Mouse (Mus musculus): ENCODE results near the gene Gm21983. TPM values are rescaled to one million over a fixed set of nuclear protein-coding genes. Genes with fewer than 3 reads are reported as not detected.

The Gm21983 gene
- polyA plus RNA-seq, 1 experiment from 2014 or later, result 0.59 TPM

DNA sequence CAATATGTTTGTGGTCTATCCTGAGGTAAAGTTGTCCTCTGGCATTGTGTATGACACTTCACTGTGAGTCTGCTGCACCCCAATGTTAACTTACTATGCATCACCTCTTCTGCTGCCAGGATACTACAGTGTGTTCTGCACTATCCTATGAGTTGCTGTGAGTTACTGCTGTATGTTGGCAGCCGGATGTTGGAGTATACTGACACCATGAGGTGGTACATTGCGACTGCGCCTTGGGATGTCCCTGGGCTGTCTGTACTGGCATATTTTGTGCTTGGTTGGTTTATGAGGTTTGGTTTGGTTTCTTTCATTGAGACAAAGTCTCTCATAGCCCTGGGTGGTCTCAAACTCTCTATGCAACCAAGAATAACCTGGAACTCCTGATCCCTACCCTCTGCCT, 52.7 kb downstream of the Gm21983 start:
- Histone ChIP-seq H3K9ac (no peak overlapping the region), H3K4me1 (0 out of 2 replicates have a peak, but pooled peaks cover 5% of the 10 kb centered on the region), H3K36me3 (no peaks in the 10 kb centered on the region), H3K27ac (no peak overlapping the region), H3K27me3 (replicated peaks) (no peaks in the 10 kb centered on the region), H3K4me2 (no peak overlapping the region), H3K4me3 (replicated peaks) (no peak overlapping the region), H3K9me3 (no peaks in the 10 kb centered on the region)
- ATAC-seq (ENCODE audit: insufficient read depth, low FRiP score, low read depth), result peak; percentile 44; the same call in 1 of the 2 replicates
- WGBS, result 55% methylated on average over 3 of the region's 3 CpGs

DNA sequence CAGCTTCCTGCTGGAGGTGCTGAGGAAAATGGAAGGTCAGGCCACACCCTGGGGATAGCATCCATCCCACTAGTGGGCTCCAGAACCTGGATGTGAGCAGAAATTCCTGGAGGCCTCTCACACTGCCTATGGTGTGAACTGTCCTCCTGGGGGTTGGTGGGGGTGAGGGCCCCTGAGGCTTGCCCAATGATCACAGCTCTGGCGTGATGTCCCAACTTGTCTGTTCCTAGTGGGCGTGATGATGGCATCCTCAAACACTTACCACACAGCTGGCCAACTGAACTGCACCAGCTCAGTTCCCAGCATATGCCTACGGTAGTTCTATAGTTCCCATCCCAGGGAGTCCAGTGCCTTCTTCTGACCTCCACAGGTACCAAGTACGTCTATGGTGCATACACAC, 55.9 kb downstream of the Gm21983 start:
- H3K4me1 ChIP-seq, result no peaks in the 10 kb centered on the region
- no peaks in the 10 kb centered on the region for H3K9me3 ChIP-seq
- no peak for ATAC-seq (ENCODE audit: insufficient read depth, low FRiP score, low read depth)
- 85% methylated on average over 4 of the region's 4 CpGs for WGBS
- H3K36me3 ChIP-seq, result no peaks in the 10 kb centered on the region
- H3K4me3 ChIP-seq (replicated peaks), result no peak overlapping the region
- H3K27ac ChIP-seq, result no peak overlapping the region
- H3K9ac ChIP-seq, result no peak overlapping the region
- H3K4me2 ChIP-seq, result no peak overlapping the region
- H3K27me3 ChIP-seq (replicated peaks), result no peaks in the 10 kb centered on the region

DNA sequence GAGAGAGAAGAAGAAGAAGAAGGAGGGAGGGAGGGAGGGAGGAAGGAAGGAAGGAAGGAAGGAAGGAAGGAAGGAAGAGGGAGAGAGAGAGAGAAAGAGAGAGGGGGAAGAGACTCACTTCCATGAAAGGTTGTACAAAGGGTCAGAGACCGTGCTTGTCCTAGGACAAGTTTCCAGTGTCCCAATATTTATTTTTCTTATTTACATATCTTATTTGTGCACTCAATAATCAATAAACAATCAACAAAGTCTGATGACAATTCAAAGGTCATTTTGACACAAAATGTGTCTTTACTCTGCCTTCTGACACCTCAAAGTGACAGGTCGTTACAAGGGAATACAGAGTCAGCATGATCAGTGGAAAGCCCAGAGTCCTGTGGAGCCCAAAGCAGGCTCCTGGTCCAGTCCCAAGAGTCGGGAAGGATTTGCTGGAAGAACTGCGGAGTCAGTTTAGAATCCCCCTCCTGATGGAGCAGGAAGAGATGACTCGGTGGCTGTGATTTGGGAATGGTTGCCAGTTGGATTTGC, 56.5 kb downstream of the Gm21983 start:
- no peak for ATAC-seq (ENCODE audit: insufficient read depth, low FRiP score, low read depth)

DNA sequence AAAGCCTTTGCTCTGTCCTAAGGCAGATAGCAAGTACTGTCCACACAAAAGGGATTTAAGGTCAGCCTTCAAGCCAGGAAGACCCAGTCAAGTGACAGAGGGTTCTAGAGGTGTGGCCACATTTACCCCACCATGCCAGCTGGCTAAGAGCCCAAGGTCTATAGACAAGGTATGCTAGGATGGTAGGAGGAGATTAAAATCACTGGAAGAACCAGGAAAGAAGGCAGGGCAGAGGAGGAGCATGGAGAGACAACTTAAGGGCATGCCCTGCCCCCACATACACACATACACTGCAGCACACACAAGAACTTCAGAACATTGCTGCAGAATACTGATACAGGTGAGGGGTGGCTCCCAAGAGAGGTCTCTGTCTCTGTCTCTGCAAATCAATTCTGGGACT, 61.2 kb downstream of the Gm21983 start, which contains the start of gene Cyp2f2:
Cyp2f2 (plus strand) TSS at position 234 of the 400 bp plus-strand sequence.
- Histone ChIP-seq H3K4me2 (no peak within 1 kb of the TSS), H3K9ac (no peak within 1 kb of the TSS), H3K27ac (no peak within 1 kb of the TSS), H3K36me3 (no peaks in the 10 kb centered on the region), H3K9me3 (no peaks in the 10 kb centered on the region), H3K4me3 (replicated peaks) (no peak within 1 kb of the TSS), H3K27me3 (replicated peaks) (no peaks in the 10 kb centered on the region), H3K4me1 (no peaks in the 10 kb centered on the region)
- ATAC-seq (ENCODE audit: insufficient read depth, low FRiP score, low read depth), result no peak

More for the DNA sequence above, 56.5 kb downstream of the Gm21983 start:
- no peak overlapping the region for H3K4me3 ChIP-seq (replicated peaks)
- H3K36me3 ChIP-seq, result no peaks in the 10 kb centered on the region
- no peaks in the 10 kb centered on the region for H3K9me3 ChIP-seq
- no peaks in the 10 kb centered on the region for H3K4me1 ChIP-seq
- H3K4me2 ChIP-seq, result no peak overlapping the region
- no peak overlapping the region for H3K9ac ChIP-seq
- H3K27ac ChIP-seq, result no peak overlapping the region
- 66% methylated on average over 5 of the region's 5 CpGs for WGBS
- no peaks in the 10 kb centered on the region for H3K27me3 ChIP-seq (replicated peaks)

MicroRNAs within 50 kb of the gene (microRNA counts, 519-probe panel; counts per million panel counts)
- not detected for microRNA mmu-miR-1191

Small RNA genes lying within 50 kb of the gene (microRNA-seq; reads per million reads assigned to microRNA genes)
- 5.8 reads per million, percentile 20 among the genes with 10 or more reads in this experiment for gene Mir1191
- gene Mir3101, result 0.97 reads per million

Other genes starting within 250 kb of the Gm21983 start
- gene Cyp2a22, start 241.7 kb downstream of the Gm21983 start, polyA plus RNA-seq (2015; fragmentation: Nextera tagmentation; extraction: Ambion mirVana), result not detected in 2 replicates
- gene Cyp2a12, start 152.0 kb downstream of the Gm21983 start, polyA plus RNA-seq (2015; fragmentation: Nextera tagmentation; extraction: Ambion mirVana), result 0.18 TPM in 1 of 2 replicates, not detected in the other
- 57.7 and 91.6 TPM in 2 replicates for gene Cyp2f2, start 61.2 kb downstream of the Gm21983 start, polyA plus RNA-seq (2015; fragmentation: Nextera tagmentation; extraction: Ambion mirVana)
- not detected in 2 replicates for gene Cyp2t4, start 27.4 kb downstream of the Gm21983 start, polyA plus RNA-seq (2015; fragmentation: Nextera tagmentation; extraction: Ambion mirVana)
- gene Egln2, start 14.3 kb downstream of the Gm21983 start, polyA plus RNA-seq (2015; fragmentation: Nextera tagmentation; extraction: Ambion mirVana), result 68.9 and 73.7 TPM in 2 replicates
- 63.5 and 65.3 TPM in 2 replicates for gene Rab4b, start 2.2 kb downstream of the Gm21983 start, polyA plus RNA-seq (2015; fragmentation: Nextera tagmentation; extraction: Ambion mirVana)
- gene Mia, start 71 bp upstream of the Gm21983 start, polyA plus RNA-seq (2015; fragmentation: Nextera tagmentation; extraction: Ambion mirVana), result 12.3 and 21.2 TPM in 2 replicates
- gene BC024978, start 14.7 kb upstream of the Gm21983 start, polyA plus RNA-seq (2015; fragmentation: Nextera tagmentation; extraction: Ambion mirVana), result 3.1 and 3.9 TPM in 2 replicates
- 219 and 224 TPM in 2 replicates for gene Snrpa, start 15.2 kb upstream of the Gm21983 start, polyA plus RNA-seq (2015; fragmentation: Nextera tagmentation; extraction: Ambion mirVana)
- 8.8 and 9.4 TPM in 2 replicates for gene Itpkc, start 47.6 kb upstream of the Gm21983 start, polyA plus RNA-seq (2015; fragmentation: Nextera tagmentation; extraction: Ambion mirVana)
- 21.2 and 26.2 TPM in 2 replicates for gene Coq8b, start 51.9 kb upstream of the Gm21983 start, polyA plus RNA-seq (2015; fragmentation: Nextera tagmentation; extraction: Ambion mirVana)
- 22.7 and 23.4 TPM in 2 replicates for gene Numbl, start 77.3 kb upstream of the Gm21983 start, polyA plus RNA-seq (2015; fragmentation: Nextera tagmentation; extraction: Ambion mirVana)
- gene Ltbp4, start 156.6 kb upstream of the Gm21983 start, polyA plus RNA-seq (2015; fragmentation: Nextera tagmentation; extraction: Ambion mirVana), result 154 and 161 TPM in 2 replicates
- 38.8 and 43.7 TPM in 2 replicates for gene Shkbp1, start 174.9 kb upstream of the Gm21983 start, polyA plus RNA-seq (2015; fragmentation: Nextera tagmentation; extraction: Ambion mirVana)
- gene Gm20479, start 176.3 kb upstream of the Gm21983 start, polyA plus RNA-seq (2015; fragmentation: Nextera tagmentation; extraction: Ambion mirVana), result 0.62 and 1.7 TPM in 2 replicates

Data from stomach, embryonic 15.5 days (tissue).